Mouse (Mus musculus) urinary bladder, postnatal 4 days (tissue): ENCODE results near the gene Mgarp.

Experiments used
- DNase-seq, 2 experiments: peaks; one replicate each; pipeline ENCODE4 v3.0.0; 2021 to 2022; ENCODE audit warnings: low spot score in 2 of 2

The Mgarp gene

DNA sequence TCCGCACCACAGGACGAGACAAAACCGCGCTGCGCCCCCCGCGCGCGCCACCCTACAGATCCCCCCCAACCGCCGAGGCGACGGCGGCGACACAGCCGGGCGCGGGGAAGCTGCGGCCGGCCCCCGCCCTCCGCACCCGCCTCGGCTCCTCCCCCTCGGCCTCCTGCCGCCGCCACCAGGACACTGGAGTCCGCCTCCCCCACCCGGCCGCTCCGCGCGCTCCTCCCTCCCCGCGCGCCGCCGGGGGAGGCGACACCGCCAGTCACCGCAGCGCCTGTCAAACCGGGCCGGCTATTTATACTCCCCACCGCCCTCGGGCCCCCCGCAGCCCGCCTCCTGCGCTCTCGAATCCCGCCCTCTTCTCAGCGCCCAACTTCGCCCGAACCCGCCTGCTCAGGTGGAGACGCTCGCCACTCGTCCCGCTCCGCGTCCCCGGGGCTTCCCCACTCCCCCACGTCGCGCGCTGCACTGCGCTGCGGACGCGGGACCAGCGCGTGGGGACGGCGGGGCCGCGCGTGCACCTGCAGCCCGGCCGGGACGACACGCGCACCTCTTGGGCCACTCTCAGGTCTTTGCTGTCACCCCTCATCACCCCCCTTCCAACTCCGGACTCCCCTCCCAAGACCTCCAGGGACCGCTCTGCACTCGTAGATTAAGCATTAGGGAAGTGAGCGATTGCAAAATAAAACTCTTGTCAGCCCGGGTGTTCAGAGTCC, 55.8 kb downstream of the Mgarp start, which contains the start of gene Elf2:
Gene Elf2 (minus strand): TSS at position 112 of the 716 bp plus-strand sequence.
- peak; percentile 81 to 82 for DNase-seq

DNA sequence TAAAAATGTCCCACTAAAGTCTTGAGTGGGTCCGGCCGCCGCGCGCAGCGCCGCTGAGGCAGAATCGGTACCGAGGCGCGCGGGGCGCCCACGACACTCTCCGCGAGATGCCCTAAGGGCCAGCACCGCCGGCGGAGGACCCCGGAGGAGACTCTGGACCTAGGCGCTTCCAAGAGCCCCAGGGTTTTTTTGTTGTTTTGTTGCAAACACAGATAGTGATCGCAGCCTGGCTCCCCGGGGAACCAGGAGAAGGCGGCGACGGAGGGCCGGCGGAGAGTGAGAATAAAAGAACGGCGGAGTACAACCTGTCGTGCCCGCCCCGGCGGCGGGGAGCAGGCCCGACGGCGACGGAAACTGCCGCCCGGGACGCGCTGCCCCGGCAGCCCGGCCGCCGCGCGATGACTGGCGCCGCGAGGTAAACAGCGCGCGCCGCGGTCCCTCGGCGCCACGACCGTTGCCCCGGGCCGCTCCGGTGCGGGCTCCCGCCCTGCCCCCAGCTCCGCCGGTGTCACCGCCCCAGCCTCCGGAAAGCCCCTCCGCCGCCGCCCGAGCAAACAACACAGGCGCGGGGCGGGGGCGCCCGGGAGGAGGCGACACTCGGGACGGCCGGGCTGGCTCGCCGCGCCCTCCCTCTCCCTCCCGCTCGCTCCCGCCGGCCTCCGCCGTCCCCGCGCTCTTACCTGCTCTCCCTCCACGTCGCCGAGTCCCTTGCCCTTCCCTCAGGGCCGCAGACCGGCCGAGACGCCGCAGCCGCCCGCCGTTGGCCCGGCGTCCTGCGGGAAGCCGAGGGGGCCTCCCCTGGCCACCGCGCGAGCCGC, 56.6 kb downstream of the Mgarp start:
- DNase-seq, result peak in 1 of 2 experiments; percentile 61

DNA sequence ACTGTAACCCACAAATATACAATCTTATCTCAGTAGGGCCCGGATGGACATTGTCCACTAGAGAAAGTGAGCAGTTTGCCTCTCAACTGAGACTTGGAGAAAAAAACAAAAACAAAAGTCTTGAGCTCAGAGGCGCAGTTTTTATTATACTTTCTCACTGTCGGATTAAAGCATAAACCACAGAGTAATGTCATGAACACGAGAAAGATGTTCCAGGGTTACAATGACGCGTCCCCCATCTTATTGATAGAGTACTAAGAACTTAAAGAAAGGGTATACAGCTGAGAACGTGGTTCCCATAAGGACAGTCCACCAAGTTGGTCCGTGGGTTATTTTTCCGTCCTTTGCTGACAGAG, 57.2 kb downstream of the Mgarp start:
- DNase-seq, result no peak
